Mouse (Mus musculus) fibroblast of lung, adult 2 months (primary cell): ENCODE data around the gene Mapk12.

ENCODE experiments used
- DNase-seq: peaks from one replicate; pipeline ENCODE4 v3.0.0-alpha.2; 2011; ENCODE audit warnings: low read depth

Gene Mapk12

GRCm38 (mm10) chr15:89140659-89141252 lies at the start of gene Mapk12:
Gene Mapk12 (minus strand): TSS chr15:89140703.
- no peak for DNase-seq

DNA sequence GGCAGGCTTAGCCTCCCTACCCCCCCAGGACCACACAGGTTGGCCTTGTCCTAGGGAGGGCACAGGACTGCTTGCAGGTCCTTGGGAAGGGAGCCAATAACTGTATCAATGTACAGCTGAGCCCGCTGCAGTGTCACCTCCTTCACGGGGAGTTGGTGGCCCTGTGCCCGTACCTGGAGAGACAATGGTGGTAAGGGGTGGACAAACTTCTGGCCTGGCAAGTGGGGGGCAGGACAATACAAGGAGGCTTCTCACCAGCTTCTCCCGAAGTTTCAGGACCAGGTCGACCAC lies 44.4 kb upstream of the Mapk12 start:
- no peak for DNase-seq

- no peak for DNase-seq
Measured at GRCm38 (mm10) chr15:89184141-89184936, 43.8 kb upstream of the Mapk12 start.

DNA sequence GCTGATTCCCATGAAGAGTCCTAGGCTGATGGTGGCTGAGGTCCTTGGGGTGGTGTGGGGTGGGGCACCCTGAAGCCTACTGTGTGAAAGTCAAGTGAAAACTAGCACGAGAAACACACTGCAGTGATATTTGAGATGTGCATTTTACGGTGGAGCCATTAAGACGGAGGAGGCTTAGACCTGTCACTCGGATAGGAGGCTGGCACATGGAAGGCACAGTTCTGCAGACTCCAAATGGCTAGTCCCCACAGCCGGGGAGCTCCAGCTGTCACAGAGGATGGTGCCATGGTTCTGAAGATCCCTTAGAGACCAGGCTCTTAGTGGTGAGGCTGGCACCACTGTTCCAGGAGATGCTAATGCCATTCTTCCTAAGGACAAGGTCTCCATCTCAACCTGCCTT lies 42.3 kb upstream of the Mapk12 start:
- no peak for DNase-seq

DNA sequence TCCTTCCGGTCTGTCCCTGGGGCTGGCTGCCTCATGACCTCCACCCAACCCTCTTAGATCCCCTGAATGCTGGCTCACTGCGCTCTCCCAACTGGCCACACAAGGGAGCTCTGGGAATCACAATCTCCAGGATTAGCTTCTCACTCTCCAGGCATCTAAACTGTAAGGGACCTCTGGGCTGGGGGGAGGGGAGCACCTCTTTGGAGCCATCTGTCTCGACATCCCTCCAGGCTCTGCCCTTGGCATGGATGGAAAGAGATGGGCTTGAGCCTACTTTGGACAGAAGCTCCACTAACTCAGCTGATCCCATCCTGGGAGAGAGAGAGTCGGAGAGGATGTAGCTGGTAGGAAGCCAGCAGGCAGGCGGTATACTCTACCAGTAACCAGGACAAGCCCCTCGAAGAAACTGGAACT lies 41.8 kb upstream of the Mapk12 start:
- no peak for DNase-seq

- no peak for DNase-seq
Measured at GRCm38 (mm10) chr15:89181561-89182270, 41.2 kb upstream of the Mapk12 start.

GRCm38 (mm10) chr15:89180571-89181229 lies 40.2 kb upstream of the Mapk12 start, which contains the start of gene Plxnb2:
Gene Plxnb2 (minus strand): TSS chr15:89180788.
- DNase-seq: peak; percentile 77

GRCm38 (mm10) chr15:89180081-89180541 lies 39.6 kb upstream of the Mapk12 start:
- DNase-seq: no peak

DNA sequence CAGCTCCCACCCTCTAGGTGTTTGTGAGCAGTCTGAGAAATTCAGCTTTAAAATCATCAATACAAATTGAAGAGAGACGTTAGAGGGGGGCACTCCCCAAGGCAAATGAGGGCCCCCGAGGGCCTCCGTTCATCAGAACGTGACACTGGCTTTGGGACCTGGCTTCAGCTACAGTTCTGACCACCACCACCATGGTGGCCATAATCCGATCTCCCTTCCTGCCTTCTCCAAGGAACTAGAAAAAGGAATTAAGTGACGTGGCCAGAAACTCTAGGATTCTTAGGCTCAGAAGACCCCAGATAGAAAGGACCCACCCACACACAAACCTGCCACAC lies 39.1 kb upstream of the Mapk12 start:
- DNase-seq: no peak

- peak; percentile 78 for DNase-seq
Measured at GRCm38 (mm10) chr15:89178954-89179629, 38.6 kb upstream of the Mapk12 start.

DNA sequence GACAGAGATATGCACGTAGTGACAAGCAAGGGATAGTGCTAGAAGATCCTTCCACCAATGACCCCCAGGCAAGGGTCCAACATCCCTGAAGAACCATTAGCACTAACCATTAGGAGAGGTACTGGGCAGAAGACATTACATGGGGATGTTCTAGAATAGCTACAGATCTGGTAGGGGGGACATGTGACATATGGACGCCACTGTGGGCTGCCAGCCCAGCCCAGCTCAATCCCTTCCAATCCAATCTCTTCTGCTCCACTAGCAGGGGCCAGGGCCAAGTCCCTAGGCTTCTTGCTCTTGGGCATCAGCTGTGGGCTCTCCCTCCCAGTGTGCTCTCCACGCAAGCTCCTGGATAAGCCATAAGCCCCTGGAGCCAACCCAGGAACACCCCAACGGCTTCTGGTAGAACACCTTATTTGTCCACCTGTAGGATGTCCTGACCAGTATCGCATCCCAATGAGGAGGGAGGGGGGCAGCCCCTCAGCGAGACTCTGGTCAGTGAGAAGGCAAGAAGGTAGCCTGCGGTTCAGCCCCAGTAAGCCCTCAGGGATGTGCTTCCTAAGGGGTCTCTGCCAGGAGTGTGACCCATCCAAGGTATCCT lies 37.9 kb upstream of the Mapk12 start:
- no peak for DNase-seq

DNA sequence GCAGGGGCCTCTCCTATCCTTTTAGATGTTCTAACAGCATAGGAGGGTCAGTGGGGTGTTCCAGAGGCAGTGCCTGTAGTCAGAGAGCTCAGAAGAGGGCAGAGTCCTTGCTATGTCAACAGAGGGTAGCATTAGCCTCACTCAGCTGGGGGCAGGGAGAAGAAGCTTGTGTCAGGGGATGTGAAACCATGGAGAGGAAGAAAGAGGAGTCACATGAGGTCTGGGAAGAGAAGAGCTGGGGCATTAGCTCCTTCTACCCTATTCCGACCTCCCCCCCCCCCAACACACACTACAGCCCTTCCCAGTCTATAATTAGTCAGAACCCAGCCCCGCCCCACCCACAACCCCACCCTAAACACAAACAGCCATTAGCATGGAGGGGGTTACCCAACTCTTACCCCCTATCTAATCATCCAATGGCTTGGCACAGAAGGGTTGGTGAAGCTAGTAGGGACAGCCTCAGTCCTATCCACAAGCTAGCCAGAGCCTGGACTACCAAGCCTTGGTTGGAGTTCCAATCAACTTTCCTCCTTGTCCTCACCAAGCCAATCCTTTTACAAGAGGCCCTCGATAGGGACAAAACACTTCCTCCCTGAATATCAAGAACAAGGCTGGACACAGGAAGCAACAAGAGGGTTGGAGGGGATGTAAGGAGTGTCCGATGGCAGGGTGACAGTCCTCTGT lies 37.2 kb upstream of the Mapk12 start:
- no peak for DNase-seq

- DNase-seq: no peak
Measured at GRCm38 (mm10) chr15:89177121-89177520, 36.6 kb upstream of the Mapk12 start.

DNA sequence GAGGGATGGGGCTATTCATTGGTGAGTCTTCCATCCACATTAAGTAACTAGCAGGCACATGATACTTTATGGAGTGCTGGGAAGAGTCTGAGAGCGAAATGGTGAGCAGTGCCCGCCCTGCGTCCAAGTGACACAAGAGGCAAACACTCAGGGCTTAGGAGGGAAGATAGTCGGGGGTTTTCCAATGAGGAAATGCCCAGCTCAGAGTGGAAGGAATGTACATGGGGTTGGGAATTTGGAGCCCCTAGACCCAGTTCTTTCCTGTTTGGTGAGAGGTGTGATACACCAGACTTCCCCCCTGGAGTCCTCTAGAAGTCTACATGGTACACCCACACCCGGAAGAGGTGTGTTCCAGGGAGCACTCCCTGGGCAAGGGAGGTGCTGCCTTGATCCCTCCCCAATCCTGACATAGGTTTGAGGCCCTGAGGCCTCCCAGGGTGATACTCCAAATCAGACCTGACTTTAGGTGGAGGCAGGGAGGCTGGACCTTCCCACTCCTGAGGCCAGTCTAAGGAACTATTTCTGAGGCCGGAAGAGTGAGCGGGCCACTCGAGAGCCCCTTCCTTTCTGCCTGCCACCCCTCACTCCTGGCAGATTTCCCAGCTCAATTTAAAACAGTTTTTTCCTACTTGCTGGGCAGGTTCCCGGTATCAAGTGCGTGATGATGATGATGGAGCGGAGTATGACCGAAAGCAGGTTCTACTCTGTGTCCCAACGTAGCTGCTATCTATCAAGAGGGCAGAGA lies 35.1 kb upstream of the Mapk12 start:
- no peak for DNase-seq

GRCm38 (mm10) chr15:89174889-89175339 lies 34.4 kb upstream of the Mapk12 start:
- no peak for DNase-seq

GRCm38 (mm10) chr15:89173906-89174214 lies 33.4 kb upstream of the Mapk12 start:
- no peak for DNase-seq

- no peak for DNase-seq
Measured at GRCm38 (mm10) chr15:89173024-89173905, 32.8 kb upstream of the Mapk12 start.

DNA sequence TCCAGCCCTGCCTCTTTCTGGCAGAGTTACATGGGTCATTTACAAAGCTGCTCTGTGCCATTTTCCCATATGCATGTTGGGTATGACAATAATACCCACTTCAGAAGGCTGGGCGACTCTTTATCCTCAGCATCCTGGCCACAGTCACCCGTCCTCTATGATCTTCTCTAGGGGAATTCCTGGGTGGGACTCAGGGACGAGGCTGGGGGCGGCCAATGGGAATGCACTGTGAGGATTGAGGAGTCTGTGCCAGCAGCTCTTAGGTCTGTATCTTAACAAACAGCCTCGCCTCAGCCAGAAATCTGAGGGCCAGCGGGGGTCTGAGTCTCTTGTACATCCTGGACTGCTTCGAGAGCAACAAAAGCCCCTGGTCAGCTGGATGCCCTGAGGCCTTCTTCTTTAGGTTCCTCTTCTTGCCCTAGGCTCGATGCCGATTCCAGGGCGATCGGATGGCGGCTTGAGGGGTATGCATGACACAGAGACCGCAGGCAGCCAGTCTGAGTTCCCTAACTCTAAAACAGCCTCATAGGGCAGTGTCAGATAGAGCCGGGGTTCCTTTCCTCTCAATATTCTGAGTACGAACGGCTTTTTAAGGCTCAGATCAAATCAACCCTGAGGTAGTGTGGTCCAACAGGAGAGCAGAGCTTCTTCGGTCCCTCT lies 31.9 kb upstream of the Mapk12 start:
- no peak for DNase-seq

DNA sequence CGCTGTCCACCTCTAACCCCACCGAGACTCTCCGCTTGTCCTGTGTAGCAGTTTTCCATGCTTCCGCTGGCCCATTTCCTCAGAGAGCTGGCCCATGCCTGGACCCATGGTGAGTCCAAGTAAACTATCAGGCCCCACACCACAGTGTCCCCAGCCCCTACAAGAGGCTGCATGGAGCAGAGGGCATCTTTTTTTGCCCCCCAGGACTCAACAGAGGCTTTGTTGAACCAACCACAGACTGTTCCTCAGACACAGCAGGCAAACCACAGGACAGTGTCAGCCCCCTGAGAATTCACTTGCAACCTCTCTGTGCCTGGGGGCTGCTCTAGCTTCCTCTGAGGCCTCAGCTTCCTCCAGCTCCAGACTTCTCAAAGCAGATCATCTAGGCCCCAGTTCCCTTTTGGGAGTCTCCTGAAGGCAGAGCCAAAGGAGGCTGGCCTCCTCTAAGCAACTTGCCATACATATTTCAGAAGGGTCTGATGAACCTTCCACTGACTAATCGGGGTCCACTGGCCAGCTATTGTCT lies 31.1 kb upstream of the Mapk12 start:
- no peak for DNase-seq
